Mouse (Mus musculus): Measurements from ENCODE around the gene Clcn3. TPM values are rescaled to one million over a fixed set of nuclear protein-coding genes. Genes with fewer than 3 reads are reported as not detected.

Clcn3 gene
- polyA plus RNA-seq, 1 experiment = 3.7 TPM

DNA sequence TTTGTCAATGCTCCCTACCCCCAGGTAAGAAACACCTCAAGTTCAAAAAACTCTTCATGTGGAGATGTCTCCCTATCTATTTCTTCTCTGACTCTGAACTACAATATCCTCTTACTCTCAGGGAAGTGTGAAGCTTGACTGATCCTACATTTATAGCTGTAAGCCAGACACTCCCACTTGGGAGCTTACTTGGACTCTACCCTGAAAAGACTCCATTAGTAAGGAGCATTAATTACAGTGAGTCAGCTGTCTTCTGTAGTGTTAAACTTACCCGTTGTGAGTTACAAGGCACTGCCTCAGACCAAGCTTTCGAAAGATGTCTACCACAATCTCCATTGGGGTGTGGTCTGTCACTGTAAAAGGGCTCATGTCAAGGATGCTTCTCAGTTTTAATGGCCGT, 64.0 kb downstream of the Clcn3 start:
- Histone ChIP-seq H3K4me1 (peaks cover 14% of the 10 kb centered on the region; the same call in 1 of the 2 replicates), H3K4me3 (replicated peaks) (no peak overlapping the region), H3K9me3 (no peaks in the 10 kb centered on the region), H3K36me3 (replicated peaks; ENCODE audit: low read length) (peaks cover 83% of the 10 kb centered on the region), H3K27me3 (replicated peaks) (no peaks in the 10 kb centered on the region)
- TF ChIP-seq FLI1 (IDR thresholded peaks at IDR 0.05; ENCODE audit: low read length) (no peak), GATA1 (IDR thresholded peaks at IDR 0.05; ENCODE audit: borderline replicate concordance, low read length) (no peak)

DNA sequence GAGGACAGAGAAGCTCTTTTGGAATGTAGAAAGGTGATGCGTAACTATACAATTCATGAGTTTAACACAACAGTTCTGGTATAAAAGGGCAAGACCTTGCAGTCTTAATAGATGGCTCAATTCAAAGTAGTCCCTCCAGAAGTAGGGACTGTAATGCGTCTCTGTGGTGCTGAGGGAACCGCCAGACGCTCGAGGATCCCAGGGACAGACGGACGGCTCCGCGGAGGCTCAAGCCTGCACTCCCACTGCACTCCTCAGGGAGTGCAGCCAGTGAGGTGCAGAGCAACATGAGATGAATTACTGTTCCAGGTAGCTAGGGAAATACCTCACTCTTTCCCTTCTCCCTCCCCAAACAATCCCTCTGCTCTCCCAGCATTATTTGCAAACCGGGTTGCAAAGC, 70.5 kb downstream of the Clcn3 start:
- Histone ChIP-seq H3K9me3 (no peaks in the 10 kb centered on the region), H3K36me3 (replicated peaks; ENCODE audit: low read length) (peaks cover 92% of the 10 kb centered on the region), H3K4me3 (replicated peaks) (no peak overlapping the region), H3K4me1 (peaks cover 8% of the 10 kb centered on the region; the same call in 1 of the 2 replicates), H3K27me3 (replicated peaks) (no peaks in the 10 kb centered on the region)
- TF ChIP-seq GATA1 (IDR thresholded peaks at IDR 0.05; ENCODE audit: borderline replicate concordance, low read length) (no peak), FLI1 (IDR thresholded peaks at IDR 0.05; ENCODE audit: low read length) (no peak)

DNA sequence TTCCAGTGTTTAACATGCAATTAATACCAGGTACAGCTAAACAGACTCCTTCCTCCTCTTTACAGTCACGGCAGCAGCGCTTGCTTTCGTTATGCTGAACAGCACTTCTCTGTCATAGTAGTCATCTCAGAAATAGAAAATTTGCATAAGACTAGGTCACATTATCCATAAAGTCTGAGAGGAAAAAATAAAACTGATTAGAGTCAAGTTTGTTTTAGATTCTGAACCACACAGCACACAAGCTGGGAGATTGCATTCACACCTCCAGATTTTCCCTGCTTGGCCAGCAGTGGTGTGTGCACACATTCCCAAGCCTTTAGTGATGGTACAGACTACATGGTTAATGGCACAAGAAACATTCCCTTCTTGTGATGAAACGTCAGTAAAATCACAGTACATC, 71.0 kb downstream of the Clcn3 start:
- H3K4me1 ChIP-seq = peaks cover 8% of the 10 kb centered on the region; the same call in 1 of the 2 replicates
- no peaks in the 10 kb centered on the region for H3K9me3 ChIP-seq
- no peak overlapping the region for H3K4me3 ChIP-seq (replicated peaks)
- no peak for TF ChIP-seq FLI1 (IDR thresholded peaks at IDR 0.05; ENCODE audit: low read length)
- no peak for TF ChIP-seq GATA1 (IDR thresholded peaks at IDR 0.05; ENCODE audit: borderline replicate concordance, low read length)
- peaks cover 92% of the 10 kb centered on the region for H3K36me3 ChIP-seq (replicated peaks; ENCODE audit: low read length)
- no peaks in the 10 kb centered on the region for H3K27me3 ChIP-seq (replicated peaks)

DNA sequence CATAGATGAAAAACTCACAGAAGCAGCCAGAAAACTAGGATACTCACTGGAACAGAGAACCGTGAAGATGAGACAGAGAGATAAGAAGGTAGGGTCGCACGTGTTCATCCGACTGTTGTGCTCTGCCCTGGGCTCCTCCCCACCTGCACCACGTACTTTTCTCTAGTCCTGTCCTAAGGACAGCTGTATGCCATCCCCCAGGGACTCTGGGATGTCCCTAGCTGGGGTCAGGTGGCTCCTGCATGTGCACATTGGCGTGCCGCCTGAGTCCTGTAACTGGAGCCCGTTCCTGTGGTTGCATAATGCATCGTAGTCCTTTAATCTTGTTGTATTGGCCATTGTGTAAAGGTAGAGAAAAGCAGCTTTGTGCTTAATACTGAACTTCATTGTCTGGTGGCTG, 83.0 kb downstream of the Clcn3 start:
- no peaks in the 10 kb centered on the region for H3K9me3 ChIP-seq
- H3K27me3 ChIP-seq (replicated peaks) = no peaks in the 10 kb centered on the region
- TF ChIP-seq GATA1 (IDR thresholded peaks at IDR 0.05; ENCODE audit: borderline replicate concordance, low read length) (no peak), FLI1 (IDR thresholded peaks at IDR 0.05; ENCODE audit: low read length) (no peak)
- H3K4me3 ChIP-seq (replicated peaks) = no peak overlapping the region
- peaks cover 43% of the 10 kb centered on the region for H3K4me1 ChIP-seq
- H3K36me3 ChIP-seq (replicated peaks; ENCODE audit: low read length) = peaks cover 88% of the 10 kb centered on the region

DNA sequence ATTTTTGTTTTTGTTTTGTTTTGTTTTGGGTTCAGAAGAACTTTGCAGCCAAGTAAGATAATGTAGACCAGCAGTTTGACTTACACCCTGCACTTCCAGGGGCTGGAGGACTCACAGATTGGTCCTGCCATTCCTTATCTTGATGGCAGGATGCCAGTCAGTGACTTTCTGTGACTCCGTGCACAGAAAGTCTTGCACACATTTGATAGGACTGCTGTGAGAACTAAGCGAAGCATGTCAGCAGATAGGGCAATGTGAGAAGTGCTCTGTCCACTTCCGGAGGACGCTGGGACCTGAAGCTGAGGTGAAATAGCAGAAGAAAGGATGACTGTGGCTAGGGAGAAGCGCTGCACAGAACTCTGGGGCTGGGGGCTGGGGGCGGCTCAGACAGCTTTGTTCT, 87.2 kb downstream of the Clcn3 start:
- no peaks in the 10 kb centered on the region for H3K27me3 ChIP-seq (replicated peaks)
- H3K4me3 ChIP-seq (replicated peaks) = peak overlapping the region; percentile 40
- peaks cover 6% of the 10 kb centered on the region; the same call in 1 of the 2 replicates for H3K9me3 ChIP-seq
- H3K36me3 ChIP-seq (replicated peaks; ENCODE audit: low read length) = peaks cover 94% of the 10 kb centered on the region
- H3K4me1 ChIP-seq = peaks cover 82% of the 10 kb centered on the region
- TF ChIP-seq GATA1 (IDR thresholded peaks at IDR 0.05; ENCODE audit: borderline replicate concordance, low read length) (no peak), FLI1 (IDR thresholded peaks at IDR 0.05; ENCODE audit: low read length) (no peak)

DNA sequence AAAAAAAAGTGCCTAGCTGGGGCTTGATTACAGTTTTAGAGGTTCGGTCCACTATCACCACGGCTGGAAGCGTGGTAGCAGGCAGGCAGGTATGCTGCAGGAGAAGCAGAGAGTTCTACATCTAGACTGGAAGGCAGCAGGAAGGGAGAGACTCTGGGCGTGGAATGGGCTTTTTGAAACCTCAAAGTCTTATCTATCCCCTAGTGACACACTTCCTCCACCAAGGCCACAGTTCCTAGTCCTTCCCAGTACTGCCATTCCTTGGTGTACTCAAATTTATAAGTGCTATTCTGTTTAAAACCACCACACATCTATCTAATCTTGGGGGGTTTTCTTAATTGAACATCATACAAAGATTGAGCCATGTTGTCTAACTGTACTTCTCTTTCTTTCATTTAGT, 91.3 kb downstream of the Clcn3 start:
- Histone ChIP-seq H3K36me3 (replicated peaks; ENCODE audit: low read length) (peaks cover 54% of the 10 kb centered on the region), H3K9me3 (peaks cover 6% of the 10 kb centered on the region; the same call in 1 of the 2 replicates), H3K4me1 (peaks cover 74% of the 10 kb centered on the region), H3K4me3 (replicated peaks) (peak overlapping the region; percentile 97), H3K27me3 (replicated peaks) (no peaks in the 10 kb centered on the region)
- TF ChIP-seq FLI1 (IDR thresholded peaks at IDR 0.05; ENCODE audit: low read length) = no peak
- peak; percentile 62; the same call in 1 of the 3 replicates for TF ChIP-seq GATA1 (IDR thresholded peaks at IDR 0.05; ENCODE audit: borderline replicate concordance, low read length)

DNA sequence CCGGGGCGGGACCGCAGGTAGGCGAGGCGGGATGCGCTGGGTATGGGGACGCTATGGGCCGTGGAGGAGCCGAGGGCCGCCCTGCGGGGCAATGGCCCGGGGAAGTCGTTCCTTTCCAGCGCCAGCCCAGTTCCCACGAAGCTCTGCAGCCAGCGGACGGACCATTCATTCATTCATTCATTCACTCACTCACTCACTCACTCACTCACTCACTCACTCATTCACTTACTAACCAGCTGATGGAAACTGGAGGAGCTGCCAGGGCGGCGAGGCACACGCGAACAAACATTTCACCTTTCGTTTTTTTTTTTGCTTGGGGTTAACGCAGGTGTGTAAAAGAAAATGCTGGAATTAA, 92.6 kb downstream of the Clcn3 start:
- peak overlapping the region; percentile 97 for H3K4me3 ChIP-seq (replicated peaks)
- peaks cover 66% of the 10 kb centered on the region for H3K4me1 ChIP-seq
- peaks cover 42% of the 10 kb centered on the region for H3K36me3 ChIP-seq (replicated peaks; ENCODE audit: low read length)

DNA sequence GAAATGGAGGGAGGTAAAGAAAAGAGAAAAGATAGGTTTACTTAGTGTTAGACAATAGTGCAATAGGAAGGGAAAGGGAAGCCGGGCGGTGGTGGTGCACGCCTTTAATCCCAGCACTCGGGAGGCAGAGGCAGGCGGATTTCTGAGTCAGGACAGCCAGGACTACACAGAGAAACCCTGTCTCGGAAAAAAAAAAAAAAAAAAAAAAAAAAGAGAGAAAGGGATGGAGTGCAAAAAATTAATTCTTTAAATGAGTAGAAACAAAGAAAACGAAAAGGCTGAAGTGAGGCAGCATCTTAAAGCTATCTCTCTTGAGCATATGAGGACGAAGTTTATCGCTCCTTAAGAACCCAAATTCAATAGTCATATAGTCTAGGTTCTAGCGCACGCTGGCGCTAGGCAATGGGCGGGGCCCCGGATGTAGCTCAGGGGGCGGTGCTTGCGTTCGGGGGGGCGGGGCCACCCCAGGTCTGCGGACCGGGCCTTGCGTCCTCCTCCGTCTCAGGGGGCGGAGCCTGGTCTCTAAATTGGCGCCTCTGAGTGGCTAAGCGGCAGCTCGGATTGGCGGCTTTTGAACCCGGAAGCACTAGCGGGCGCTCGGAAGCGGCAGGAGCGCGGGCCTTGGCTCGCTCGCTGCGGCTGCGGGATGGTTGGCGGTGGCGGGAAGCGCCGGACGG, 93.1 kb downstream of the Clcn3 start, which contains the start of gene Hpf1:
TSS of gene Hpf1 (plus strand) at position 576 of the 677 bp plus-strand sequence.
- H3K4me3 ChIP-seq (replicated peaks) = peak within 1 kb of the TSS; percentile 97
- H3K27me3 ChIP-seq (replicated peaks) = no peaks in the 10 kb centered on the region
- peaks cover 36% of the 10 kb centered on the region for H3K36me3 ChIP-seq (replicated peaks; ENCODE audit: low read length)
- TF ChIP-seq FLI1 (IDR thresholded peaks at IDR 0.05; ENCODE audit: low read length) (no peak; the same call in 1 of the 2 replicates), GATA1 (IDR thresholded peaks at IDR 0.05; ENCODE audit: borderline replicate concordance, low read length) (no peak)
- peaks cover 61% of the 10 kb centered on the region for H3K4me1 ChIP-seq
- H3K9me3 ChIP-seq = peaks cover 6% of the 10 kb centered on the region; the same call in 1 of the 2 replicates

More for the DNA sequence above, 92.6 kb downstream of the Clcn3 start:
- Histone ChIP-seq H3K27me3 (replicated peaks) (no peaks in the 10 kb centered on the region), H3K9me3 (peaks cover 6% of the 10 kb centered on the region; the same call in 1 of the 2 replicates)
- TF ChIP-seq GATA1 (IDR thresholded peaks at IDR 0.05; ENCODE audit: borderline replicate concordance, low read length) = no peak
- TF ChIP-seq FLI1 (IDR thresholded peaks at IDR 0.05; ENCODE audit: low read length) = no peak

DNA sequence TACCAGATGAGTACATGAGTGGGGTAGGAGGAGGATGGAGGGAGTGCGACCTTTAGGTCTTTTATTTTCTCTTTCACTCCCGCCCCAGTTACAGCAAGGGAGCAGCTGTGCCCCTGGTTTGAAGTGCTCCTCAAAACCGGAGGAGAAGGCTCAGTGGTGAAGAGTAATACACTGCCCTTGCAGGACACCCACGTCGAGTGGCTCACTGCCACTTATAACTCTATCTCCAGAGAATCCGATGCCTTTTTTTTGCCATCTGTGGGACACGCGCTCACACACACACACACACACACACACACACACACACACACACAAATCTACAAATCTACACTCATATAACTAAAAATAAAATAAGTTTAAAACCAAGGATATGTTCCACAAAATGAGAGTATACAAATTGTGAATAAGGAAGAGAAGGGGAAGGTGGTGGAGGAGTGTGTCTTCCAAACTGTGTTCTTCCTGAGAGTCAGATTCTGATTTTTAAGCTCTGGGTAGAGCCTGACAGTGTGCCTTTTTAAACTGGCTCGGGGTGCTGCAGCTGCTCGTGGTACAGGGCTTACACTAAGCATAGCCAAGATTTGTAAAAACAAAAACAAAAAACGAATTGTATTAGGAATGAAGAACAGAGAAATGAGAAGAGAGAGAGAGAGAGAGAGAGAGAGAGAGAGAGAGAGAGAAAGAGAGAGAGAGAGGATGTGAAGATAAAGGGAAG, 93.8 kb downstream of the Clcn3 start:
- peaks cover 30% of the 10 kb centered on the region for H3K36me3 ChIP-seq (replicated peaks; ENCODE audit: low read length)
- peaks cover 54% of the 10 kb centered on the region for H3K4me1 ChIP-seq
- peak overlapping the region; percentile 97 for H3K4me3 ChIP-seq (replicated peaks)

DNA sequence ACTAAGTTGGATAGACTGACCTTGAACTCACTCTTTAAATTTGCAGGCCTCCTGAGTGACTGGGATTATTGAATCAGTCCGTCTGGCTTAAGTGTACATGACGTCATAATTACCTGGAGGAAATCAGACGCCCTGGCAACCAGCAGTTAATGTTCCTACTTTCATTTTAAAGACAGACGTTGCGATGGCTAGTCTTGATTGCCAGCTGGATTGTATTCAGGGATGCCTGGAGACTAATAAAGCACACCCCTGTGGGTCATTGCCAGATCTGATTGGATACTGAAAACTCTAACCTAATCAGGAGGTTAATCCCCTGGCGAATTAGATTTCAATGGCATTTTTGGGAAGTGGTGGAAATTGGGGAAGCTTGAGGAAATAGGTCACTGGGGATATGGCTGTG, 96.4 kb downstream of the Clcn3 start:
- H3K4me1 ChIP-seq = peaks cover 44% of the 10 kb centered on the region
- H3K36me3 ChIP-seq (replicated peaks; ENCODE audit: low read length) = peaks cover 6% of the 10 kb centered on the region
- no peak overlapping the region for H3K4me3 ChIP-seq (replicated peaks)
- TF ChIP-seq FLI1 (IDR thresholded peaks at IDR 0.05; ENCODE audit: low read length) (no peak), GATA1 (IDR thresholded peaks at IDR 0.05; ENCODE audit: borderline replicate concordance, low read length) (no peak)
- H3K27me3 ChIP-seq (replicated peaks) = no peaks in the 10 kb centered on the region
- H3K9me3 ChIP-seq = no peaks in the 10 kb centered on the region

More for the DNA sequence above, 93.8 kb downstream of the Clcn3 start:
- Histone ChIP-seq H3K9me3 (peaks cover 6% of the 10 kb centered on the region; the same call in 1 of the 2 replicates), H3K27me3 (replicated peaks) (no peaks in the 10 kb centered on the region)
- TF ChIP-seq GATA1 (IDR thresholded peaks at IDR 0.05; ENCODE audit: borderline replicate concordance, low read length) (no peak), FLI1 (IDR thresholded peaks at IDR 0.05; ENCODE audit: low read length) (no peak)

All from megakaryocyte, embryonic 14.5 days (primary cell).